Mouse (Mus musculus) spleen, adult 2 months (tissue): ENCODE measurements around the gene Muc20.

Experiments
- CTCF ChIP-seq: fragments of 200-500 bp; IDR thresholded peaks from 2 replicates; pipeline ENCODE4 v1.5.1; 2011; ENCODE audit warnings: mild to moderate bottlenecking, inconsistent platforms; ENCODE audit not compliant: insufficient read depth, insufficient read length, insufficient replicate concordance; ENCODE audit errors: extremely low read depth
- POLR2A ChIP-seq: fragments of 200-500 bp; IDR thresholded peaks from 2 replicates; pipeline ENCODE4 v1.6.1; 2011; ENCODE audit warnings: low read depth, low read length, inconsistent platforms

DNA sequence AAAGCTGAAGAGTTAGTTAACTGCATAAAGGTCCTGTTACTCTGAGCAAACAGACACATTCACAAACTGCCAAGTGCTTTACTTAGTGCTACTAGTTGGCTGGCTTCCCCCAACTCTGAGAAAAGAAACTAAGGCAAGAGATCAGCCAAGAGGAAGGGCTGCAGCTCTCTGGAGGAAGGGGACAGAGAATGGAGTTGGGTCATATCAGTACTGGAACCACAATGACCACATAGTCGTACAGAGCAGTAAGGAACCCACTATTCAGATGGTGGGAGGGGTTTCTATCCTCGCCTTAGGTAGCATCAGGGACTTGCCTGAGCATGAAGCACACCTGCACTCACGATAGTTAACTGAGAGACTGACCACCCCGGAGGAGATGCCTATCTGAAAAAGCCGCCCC lies 25.6 kb upstream of the Muc20 start:
- no peak for TF ChIP-seq CTCF
- TF ChIP-seq POLR2A, result no peak
